Mouse (Mus musculus) Patski (cell line): ENCODE measurements around the gene Mgarp. TPM values are rescaled to one million over a fixed set of nuclear protein-coding genes. Genes with fewer than 3 reads are reported as not detected.
"Not testable (repeated sequence)": the region's sequence is repeated elsewhere in the genome, so short reads cannot be mapped to it uniquely, and the experiment has no call there.

Source experiments
- ATAC-seq: fragments of 100-300 bp; one replicate; pipeline ENCODE4 v1.8.0; 2021
- CTCF ChIA-PET: fragments of 350-600 bp; sonication (Branson Sonifier 250); formaldehyde crosslinking; loops from one replicate; lab custom pipeline; 2022; ENCODE audit warnings: inconsistent platforms; lab: Charles Lee
- POLR2A ChIA-PET: fragments of 350-600 bp; sonication (Branson Sonifier 250); formaldehyde crosslinking; loops from one replicate; lab custom pipeline; 2022; ENCODE audit warnings: antibody characterized with exemption, inconsistent platforms; lab: Charles Lee
- DNase-seq: peaks from one replicate; pipeline ENCODE4 v3.0.0-alpha.2; 2011; ENCODE audit warnings: low read depth, low spot score
- H3K27me3 ChIP-seq: fragments of 371-371 bp; one replicate; pipeline ENCODE4 v1.5.1; 2021
- CTCF ChIP-seq: fragments of 100-300 bp; IDR thresholded peaks from one replicate; pipeline ENCODE4 v1.5.1; 2021
- in situ Hi-C: fragments of 300-500 bp; cut with MboI; formaldehyde crosslinking; loops from 3 replicates; pipeline ENCODE4 v1.11.1; 2018; ENCODE audit warnings: low pct_unique_long_range_greater_than_20kb, mixed read lengths
- polyA plus RNA-seq: library from polyadenylated mRNA; unstranded; gene quantifications from one replicate; pipeline ENCODE4 v1.2.3, GENCODE M21; 2021

The Mgarp gene
- polyA plus RNA-seq, 1 experiment from 2014 or later = 0.85 TPM

- DNase-seq (no peak), ATAC-seq (no peak)
- in situ Hi-C loops = no loop called here
- ChIA-PET CTCF (interaction anchor here (0.7 to 3.7 kb wide), 5 partner anchors 9 to 46 kb away, joined by 3 to 21 read pairs (median 4); partner anchors contain the start of gene Ndufc1), POLR2A (no interaction called here)
- no peaks in the 10 kb centered on the region for H3K27me3 ChIP-seq
- no peak for TF ChIP-seq CTCF
Observed at GRCm38 (mm10) chr3:51399531-51399930, 3.0 kb upstream of the Mgarp start.

- H3K27me3 ChIP-seq = no peaks in the 10 kb centered on the region
- TF ChIP-seq CTCF = no peak
- ChIA-PET CTCF (interaction anchor here (1.7 to 3.7 kb wide), 3 partner anchors 9 to 22 kb away, joined by 3 to 21 read pairs (median 4); partner anchors contain the start of gene Ndufc1), POLR2A (interaction anchor here (0.7 kb wide), 1 partner anchor 258 kb away, joined by 3 read pairs; no protein-coding TSS in a partner anchor)
- ATAC-seq (no peak), DNase-seq (no peak)
- in situ Hi-C loops = no loop called here
Observed at GRCm38 (mm10) chr3:51398667-51399066, 2.1 kb upstream of the Mgarp start.

GRCm38 (mm10) chr3:51397700-51398299 is 1.3 kb upstream of the Mgarp start:
- ATAC-seq (no peak), DNase-seq (no peak)
- TF ChIP-seq CTCF = no peak
- no peaks in the 10 kb centered on the region for H3K27me3 ChIP-seq
- POLR2A ChIA-PET = interaction anchor here (0.6 kb wide), 1 partner anchor 20 kb away, joined by 3 read pairs; no protein-coding TSS in a partner anchor
- in situ Hi-C loops = no loop called here
- CTCF ChIA-PET = interaction anchor here (1.2 to 3.7 kb wide), 3 partner anchors 8 to 21 kb away, joined by 3 to 21 read pairs (median 4); partner anchors contain the start of gene Ndufc1

- CTCF ChIA-PET = interaction anchor here (0.7 to 2.0 kb wide), 5 partner anchors 10 to 24 kb away, joined by 3 to 6 read pairs (median 4); partner anchors contain the start of gene Ndufc1
- in situ Hi-C loops = no loop called here
- DNase-seq = no peak
- no peak for TF ChIP-seq CTCF
- POLR2A ChIA-PET = no interaction called here
- no peaks in the 10 kb centered on the region for H3K27me3 ChIP-seq
- no peak for ATAC-seq
Observed at GRCm38 (mm10) chr3:51395461-51396145, 935 bp downstream of the Mgarp start.

DNA sequence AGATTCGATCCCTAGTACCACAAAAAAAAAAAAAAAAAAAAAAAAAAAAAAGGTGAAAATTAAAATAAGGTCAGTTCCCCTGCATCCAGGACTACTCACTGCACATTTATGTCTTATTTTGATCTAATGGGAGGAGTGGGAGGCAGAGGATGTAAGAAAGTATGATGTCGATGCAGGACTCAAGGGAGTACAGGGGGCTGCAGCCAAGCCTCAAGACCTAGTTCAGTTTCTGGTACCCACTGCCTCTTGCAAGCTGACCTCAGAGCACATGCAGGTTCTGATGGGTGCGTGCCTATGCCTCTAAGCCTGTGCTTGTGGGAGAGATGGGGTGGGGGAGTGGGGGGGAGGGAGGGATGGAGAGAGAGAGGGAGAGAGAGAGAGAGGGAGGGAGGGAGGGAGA is 1.7 kb downstream of the Mgarp start:
- ChIA-PET POLR2A (no interaction called here), CTCF (interaction anchor here (2.0 kb wide), 1 partner anchor 9 kb away, joined by 5 read pairs; no protein-coding TSS in a partner anchor)
- DNase-seq (no peak), ATAC-seq (no peak)
- in situ Hi-C loops = no loop called here
- TF ChIP-seq CTCF = no peak
- H3K27me3 ChIP-seq = no peaks in the 10 kb centered on the region

GRCm38 (mm10) chr3:51393651-51394050 is 2.9 kb downstream of the Mgarp start:
- no peak for TF ChIP-seq CTCF
- ATAC-seq = no peak
- in situ Hi-C loops = no loop called here
- DNase-seq = no peak
- ChIA-PET CTCF (interaction anchor here (0.9 kb wide), 1 partner anchor 9 kb away, joined by 4 read pairs; no protein-coding TSS in a partner anchor), POLR2A (no interaction called here)
- no peaks in the 10 kb centered on the region for H3K27me3 ChIP-seq

- DNase-seq, in situ Hi-C loops, H3K27me3 ChIP-seq, ATAC-seq: not testable (repeated sequence)
- ChIA-PET CTCF (interaction anchor here (0.9 kb wide), 1 partner anchor 10 kb away, joined by 4 read pairs; no protein-coding TSS in a partner anchor), POLR2A (interaction anchor here (1.1 kb wide), 1 partner anchor 10 kb away, joined by 3 read pairs; no protein-coding TSS in a partner anchor)
Observed at GRCm38 (mm10) chr3:51393018-51393417, 3.5 kb downstream of the Mgarp start.

GRCm38 (mm10) chr3:51391591-51391990 is 4.9 kb downstream of the Mgarp start:
- H3K27me3 ChIP-seq = no peaks in the 10 kb centered on the region
- ChIA-PET CTCF (interaction anchor here (0.7 to 1.5 kb wide), 3 partner anchors 9 to 197 kb away, joined by 3 to 5 read pairs (median 4); no protein-coding TSS in a partner anchor), POLR2A (interaction anchor here (0.5 to 1.1 kb wide), 3 partner anchors 12 to 17 kb away, joined by 3 to 4 read pairs (median 4); partner anchors contain the start of gene Ndufc1)
- in situ Hi-C loops = no loop called here
- DNase-seq (no peak), ATAC-seq (no peak)
- TF ChIP-seq CTCF = no peak

GRCm38 (mm10) chr3:51391095-51391494 is 5.4 kb downstream of the Mgarp start:
- ChIA-PET POLR2A (interaction anchor here (0.5 to 0.7 kb wide), 4 partner anchors 11 to 231 kb away, joined by 3 to 4 read pairs (median 3); no protein-coding TSS in a partner anchor), CTCF (interaction anchor here (0.7 to 1.5 kb wide), 4 partner anchors 8 to 196 kb away, joined by 3 to 5 read pairs (median 4); no protein-coding TSS in a partner anchor)
- in situ Hi-C loops = no loop called here
- no peak for DNase-seq
- H3K27me3 ChIP-seq = no peaks in the 10 kb centered on the region
- TF ChIP-seq CTCF = no peak
- ATAC-seq = no peak

- POLR2A ChIA-PET = interaction anchor here (1.0 kb wide), 1 partner anchor 19 kb away, joined by 3 read pairs; the partner anchor contains the start of gene Ndufc1
- TF ChIP-seq CTCF = no peak
- CTCF ChIA-PET = interaction anchor here (2.7 kb wide), 1 partner anchor 13 kb away, joined by 9 read pairs; no protein-coding TSS in a partner anchor
- no peaks in the 10 kb centered on the region for H3K27me3 ChIP-seq
- ATAC-seq = no peak
- no peak for DNase-seq
- in situ Hi-C loops = no loop called here
Observed at GRCm38 (mm10) chr3:51388904-51389303, 7.6 kb downstream of the Mgarp start.
